Comparison of ENCODE assay signal across 10 mouse cellular contexts in genomic region chr7:123039302-123039701, GRCm38 (mm10).
A peak's percentile ranks its signal among the peaks of the same experiment; 100 is the strongest.
DNase-seq lines count a peak whose midpoint lies in the region; ATAC-seq and TF ChIP-seq lines count a peak whose summit lies in the region.
"Had no signal": no experiment of that assay in that cellular context is flagged by ENCODE, and none has a peak within 500 bp of the region (broad histone marks: within the 10 kb centered on the region; RNA-seq: fewer than 3 reads in every experiment).

No protein-coding gene starts in this region.

- H3K27me3 ChIP-seq in cerebellum, adult 2 months (ENCODE audit: control insufficient read depth, insufficient read depth, low read length) = no peaks in the 10 kb centered on the region
- H3K27me3 ChIP-seq in lung, embryonic 14.5 days (ENCODE audit: insufficient read depth, low read length) = no peaks in the 10 kb centered on the region
- no peaks in the 10 kb centered on the region for H3K27me3 ChIP-seq in splenic B cell, adult 2 months (ENCODE audit: control insufficient read depth, insufficient read depth, low read length, poor library complexity, severe bottlenecking)
- H3K27me3 ChIP-seq in heart, embryonic 11.5 days (ENCODE audit: control insufficient read depth, insufficient read depth, low read length) = no peaks in the 10 kb centered on the region
- H3K27me3 ChIP-seq: midbrain, embryonic 12.5 days had no signal

- H3K9me3 ChIP-seq in lung, embryonic 14.5 days (ENCODE audit: low read depth, low read length) = no peaks in the 10 kb centered on the region
- no peaks in the 10 kb centered on the region for H3K9me3 ChIP-seq in heart, embryonic 11.5 days (replicated peaks; ENCODE audit: control insufficient read depth, low read length)
- H3K9me3 ChIP-seq: hindbrain, embryonic 10.5 days; midbrain, embryonic 12.5 days had no signal

- H3K4me3 ChIP-seq in cerebellum, adult 2 months (replicated peaks; ENCODE audit: insufficient read depth, low read depth, low read length) = no peak overlapping the region
- no peak overlapping the region for H3K4me3 ChIP-seq in lung, embryonic 14.5 days (ENCODE audit: low read depth, low read length)
- H3K4me3 ChIP-seq in heart, embryonic 11.5 days (ENCODE audit: low read depth, low read length) = no peak overlapping the region
- H3K4me3 ChIP-seq: hindbrain, embryonic 10.5 days; midbrain, embryonic 12.5 days had no signal

- H3K9ac ChIP-seq in lung, embryonic 14.5 days = no peak overlapping the region
- H3K9ac ChIP-seq in heart, embryonic 11.5 days (ENCODE audit: low read depth, low read length) = no peak overlapping the region
- H3K9ac ChIP-seq: midbrain, embryonic 12.5 days had no signal

- no peak for ATAC-seq in lung, embryonic 14.5 days (ENCODE audit: insufficient read depth)
- no peak for ATAC-seq in heart, embryonic 11.5 days (replicated peaks; ENCODE audit: insufficient number of reproducible peaks, low FRiP score, low TSS enrichment)

- no peaks in the 10 kb centered on the region for H3K4me1 ChIP-seq in cerebellum, adult 2 months (ENCODE audit: control insufficient read depth, insufficient read depth, low read length)
- H3K4me1 ChIP-seq in lung, embryonic 14.5 days (ENCODE audit: insufficient read depth) = no peaks in the 10 kb centered on the region
- no peaks in the 10 kb centered on the region for H3K4me1 ChIP-seq in heart, embryonic 11.5 days (ENCODE audit: control insufficient read depth, insufficient read depth, low read length)
- H3K4me1 ChIP-seq: midbrain, embryonic 12.5 days had no signal

- H3K27ac ChIP-seq in cerebellum, adult 2 months (ENCODE audit: insufficient read depth, low read length) = no peak overlapping the region
- H3K27ac ChIP-seq in lung, embryonic 14.5 days (ENCODE audit: low read depth) = no peak overlapping the region
- H3K27ac ChIP-seq in heart, embryonic 11.5 days (ENCODE audit: low read depth, low read length) = no peak overlapping the region
- H3K27ac ChIP-seq: hindbrain, embryonic 10.5 days; midbrain, embryonic 12.5 days had no signal

- no peaks in the 10 kb centered on the region for H3K36me3 ChIP-seq in lung, embryonic 14.5 days (ENCODE audit: insufficient read depth)
- no peaks in the 10 kb centered on the region for H3K36me3 ChIP-seq in splenic B cell, adult 2 months (ENCODE audit: control insufficient read depth, insufficient read depth, low read length, poor library complexity, severe bottlenecking)
- H3K36me3 ChIP-seq in heart, embryonic 11.5 days (ENCODE audit: control insufficient read depth, insufficient read depth, low read length) = no peaks in the 10 kb centered on the region
- H3K36me3 ChIP-seq: hindbrain, embryonic 10.5 days; midbrain, embryonic 12.5 days had no signal

- no peak for TF ChIP-seq POLR2A in cerebellum, adult 2 months (IDR thresholded peaks at IDR 0.05; ENCODE audit: borderline replicate concordance, insufficient read depth, low read length)

- H3K4me2 ChIP-seq in lung, embryonic 14.5 days = no peak overlapping the region
- H3K4me2 ChIP-seq in heart, embryonic 11.5 days = no peak overlapping the region
- H3K4me2 ChIP-seq: midbrain, embryonic 12.5 days had no signal

- TF ChIP-seq CTCF in cerebellum, adult 2 months (IDR thresholded peaks at IDR 0.05; ENCODE audit: borderline replicate concordance, insufficient read depth, low read depth, low read length) = 0 out of 2 replicates have a peak, but pooled peaks have one; percentile 11
- TF ChIP-seq CTCF in lung, embryonic 14.5 days (IDR thresholded peaks at IDR 0.05; ENCODE audit: low read depth) = peak; percentile 57

- no peak for DNase-seq in cerebellum, adult 2 months
- DNase-seq in cerebellum, adult 18-20 months = no peak
- DNase-seq in lung, embryonic 14.5 days = peak; percentile 55
- no peak for DNase-seq in lung, postnatal 4 days
- peak; percentile 20 for DNase-seq in c-Kit-negative CD71-positive TER-119-positive erythroid progenitor cells, embryonic 14.5 days (ENCODE audit: low read depth, low spot score)
- DNase-seq in splenic B cell, adult 2 months (ENCODE audit: low read depth, low spot score) = peak; percentile 49
- DNase-seq in right cerebral cortex, adult 18-20 months = no peak

Comparison
In these comparisons a context has a peak if more than half of its experiments do, and no peak if none do; other contexts are left out.
1. DNase-seq: peak in lung, embryonic 14.5 days (single experiment), c-Kit-negative CD71-positive TER-119-positive erythroid progenitor cells, embryonic 14.5 days (single experiment) and splenic B cell, adult 2 months (single experiment); none in cerebellum, adult 2 months (0 of 2), cerebellum, adult 18-20 months (0 of 2), lung, postnatal 4 days (0 of 2) and right cerebral cortex, adult 18-20 months (single experiment).